In genomic region chr13:94847870-94848269, GRCm38 (mm10) we compare ENCODE assay signal across 38 mouse cellular contexts. TPM values are rescaled to one million over a fixed set of nuclear protein-coding genes. Genes with fewer than 3 reads are reported as not detected.
"Had no signal": no experiment of that assay in that cellular context is flagged by ENCODE, and none has a peak within 500 bp of the region (broad histone marks: within the 10 kb centered on the region; RNA-seq: fewer than 3 reads in every experiment).

No protein-coding gene starts in this region.

- H3K27me3 ChIP-seq: limb, embryonic 13.5 days; limb, embryonic 15.5 days; liver, embryonic 13.5 days; liver, embryonic 15.5 days; midbrain, embryonic 15.5 days; neural tube, embryonic 12.5 days had no signal

- H3K36me3 ChIP-seq: lung, embryonic 15.5 days; midbrain, embryonic 12.5 days; midbrain, embryonic 15.5 days had no signal

- DNase-seq: left cerebral cortex, postnatal 4 days; liver; liver, embryonic 13.5 days; liver, postnatal 0 days; lung, adult 18-20 months; lung, adult 2 months; lung, postnatal 10 days; lung, postnatal 14 days; lung, postnatal 36 days; lung, postnatal 4 days; midbrain, embryonic 14.5 days had no signal

- ATAC-seq: liver, embryonic 12.5 days; liver, postnatal 0 days; lung, postnatal 0 days; midbrain, embryonic 13.5 days; midbrain, embryonic 15.5 days; midbrain, embryonic 16.5 days had no signal

- H3K4me1 ChIP-seq: limb, embryonic 12.5 days; limb, embryonic 13.5 days; limb, embryonic 15.5 days; liver, embryonic 12.5 days; liver, embryonic 13.5 days; liver, embryonic 15.5 days; lung, embryonic 15.5 days; megakaryocyte, embryonic 14.5 days; midbrain, embryonic 10.5 days; midbrain, embryonic 12.5 days; midbrain, embryonic 13.5 days; midbrain, embryonic 15.5 days; neural tube, embryonic 12.5 days had no signal

- H3K4me3 ChIP-seq: limb, embryonic 10.5 days; limb, embryonic 12.5 days; limb, embryonic 13.5 days; limb, embryonic 15.5 days; liver, embryonic 12.5 days; liver, embryonic 13.5 days; liver, embryonic 15.5 days; lung, embryonic 15.5 days; megakaryocyte, embryonic 14.5 days; midbrain, embryonic 10.5 days; midbrain, embryonic 12.5 days; midbrain, embryonic 13.5 days; midbrain, embryonic 15.5 days; myocyte; neural tube, embryonic 12.5 days had no signal

- H3K9me3 ChIP-seq: limb, embryonic 10.5 days; limb, embryonic 12.5 days; limb, embryonic 13.5 days; limb, embryonic 15.5 days; liver, embryonic 12.5 days; liver, embryonic 13.5 days; liver, embryonic 15.5 days; lung, embryonic 15.5 days; megakaryocyte, embryonic 14.5 days; midbrain, embryonic 10.5 days; midbrain, embryonic 12.5 days; midbrain, embryonic 13.5 days; midbrain, embryonic 15.5 days; neural tube, embryonic 12.5 days had no signal

- H3K27ac ChIP-seq: limb, embryonic 10.5 days; limb, embryonic 12.5 days; limb, embryonic 13.5 days; limb, embryonic 15.5 days; liver, embryonic 12.5 days; liver, embryonic 13.5 days; liver, embryonic 14.5 days; liver, embryonic 15.5 days; lung, embryonic 15.5 days; macrophage; midbrain, embryonic 10.5 days; midbrain, embryonic 12.5 days; midbrain, embryonic 13.5 days; midbrain, embryonic 15.5 days; neural tube, embryonic 12.5 days had no signal

RNA-seq across cellular contexts. Expression of gene Otp, which starts 27.5 kb away (rescaled TPM):
- total RNA-seq: liver, adult 2 months; megakaryocyte progenitor cell, adult 5-6 weeks; megakaryocyte, adult 5-6 weeks; megakaryocyte-erythroid progenitor cell, adult 5-6 weeks had no signal
- polyA plus RNA-seq: limb, embryonic 10.5 days; limb, embryonic 11.5 days; limb, embryonic 12.5 days; limb, embryonic 13.5 days; limb, embryonic 15.5 days; liver, adult 2 months; liver, embryonic 11.5 days; liver, embryonic 12.5 days; liver, embryonic 13.5 days; liver, embryonic 14.5 days; liver, embryonic 15.5 days; liver, embryonic 16.5 days; liver, postnatal 0 days; lung, adult 2 months; lung, embryonic 14.5 days; lung, embryonic 15.5 days; lung, embryonic 16.5 days; lung, postnatal 0 days; macrophage; myocyte had no signal
